Mouse (Mus musculus) lung, postnatal 0 days (tissue): ENCODE measurements around the gene Pcbd2.

Experiments
- CTCF ChIP-seq: IDR thresholded peaks from 2 replicates; pipeline ENCODE4 v1.5.1; 2016; ENCODE audit warnings: antibody characterized with exemption, mild to moderate bottlenecking
- EP300 ChIP-seq: IDR thresholded peaks from 2 replicates; pipeline ENCODE4 v1.6.1; 2016; ENCODE audit warnings: antibody characterized with exemption, mild to moderate bottlenecking, control low read depth

GRCm38 (mm10) chr13:55714501-55715166 is 12.5 kb upstream of the Pcbd2 start, which contains the start of gene Txndc15:
- no peak for TF ChIP-seq EP300
- TF ChIP-seq CTCF = peak; percentile 5; the same call in 1 of the 2 replicates
